Mouse (Mus musculus) frontal cortex, adult (tissue): Measurements from ENCODE around the gene Ap2b1.
"Not testable (repeated sequence)": the region's sequence is repeated elsewhere in the genome, so short reads cannot be mapped to it uniquely, and the experiment has no call there.

Experiments
- ATAC-seq: cut with Nextera tagmentation; 2 replicates; pipeline ENCODE4 v1.9.2; 2017; ENCODE audit warnings: mild to moderate bottlenecking, moderate library complexity, mixed read lengths; ENCODE audit not compliant: low TSS enrichment

Gene Ap2b1

DNA sequence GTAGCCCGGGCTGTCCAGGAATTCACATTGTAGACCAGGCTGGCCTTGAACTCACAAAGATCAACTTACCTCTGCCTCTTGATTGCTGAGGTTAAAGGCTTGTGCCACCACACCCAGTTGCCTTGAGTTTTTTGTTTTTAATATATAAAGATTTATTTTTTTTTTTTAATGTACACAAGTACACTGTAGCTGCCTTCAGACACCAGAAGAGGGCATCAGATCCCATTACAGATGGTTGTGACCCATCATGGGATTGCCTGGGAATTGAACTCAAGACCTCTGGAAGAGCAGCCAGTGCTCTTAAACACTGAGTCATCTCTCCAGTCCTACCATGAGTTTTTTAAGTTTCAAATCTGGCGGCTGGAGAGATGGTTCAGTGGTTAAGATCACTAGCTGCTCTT, 2.6 kb downstream of the Ap2b1 start:
- ATAC-seq = no peak

DNA sequence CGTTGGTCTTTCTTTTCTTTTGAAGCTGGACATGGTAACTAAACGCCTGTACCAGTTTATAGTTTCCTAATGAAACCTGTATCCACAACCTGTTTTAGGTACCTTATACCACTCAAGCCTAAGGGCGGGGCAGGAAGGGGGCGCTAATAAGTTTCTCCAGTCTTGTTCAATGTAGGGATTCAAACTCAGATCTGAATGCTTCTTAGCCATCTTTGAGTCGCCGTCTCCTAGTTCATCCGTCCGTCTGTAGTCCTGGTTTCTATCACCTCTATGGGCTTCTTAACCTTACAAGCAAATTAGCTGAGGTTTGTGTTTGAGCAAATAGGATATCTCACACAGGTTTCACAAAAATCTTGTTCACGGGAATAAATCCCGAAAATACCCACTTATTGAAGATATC, 3.3 kb downstream of the Ap2b1 start:
- ATAC-seq = no peak

DNA sequence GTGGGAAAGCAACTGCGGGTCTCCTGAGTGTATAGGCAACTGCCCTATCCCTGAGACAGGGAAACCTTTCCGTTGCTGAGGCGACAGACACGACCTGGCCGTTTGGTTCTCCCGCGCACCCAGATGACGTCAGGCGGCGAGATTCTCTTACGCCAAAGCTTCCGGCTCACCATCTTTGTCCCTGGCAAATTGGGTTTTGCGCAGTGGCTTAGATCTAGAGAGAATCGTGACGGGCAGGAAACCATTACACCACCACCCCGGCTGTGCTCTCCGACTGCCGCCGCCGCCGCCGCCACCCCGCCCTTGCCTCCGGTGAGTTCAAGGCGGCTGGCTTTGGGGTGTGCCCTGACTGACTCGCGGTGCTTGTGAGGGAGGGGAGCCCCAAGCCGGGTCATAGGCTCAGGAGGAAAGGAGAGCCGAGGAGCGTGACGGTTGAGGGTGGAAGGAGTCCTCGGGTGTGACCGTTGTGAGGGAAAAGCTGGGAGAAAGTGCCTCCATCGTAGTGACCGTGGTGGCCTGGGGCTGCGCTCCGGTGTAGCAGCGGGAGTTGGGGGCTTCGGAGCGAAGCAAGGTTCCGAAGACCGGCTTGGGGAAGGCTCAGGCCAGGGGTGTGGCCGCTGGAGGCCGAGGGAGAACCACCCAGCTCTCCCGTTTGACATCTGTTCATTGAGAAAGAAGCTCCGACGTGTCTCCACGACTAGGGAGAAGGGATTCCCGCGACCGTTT, 3.9 kb downstream of the Ap2b1 start, which contains the start of gene Pex12:
Pex12 (minus strand) TSS at position 61 of the 726 bp plus-strand sequence.
- peak; percentile 78 for ATAC-seq

DNA sequence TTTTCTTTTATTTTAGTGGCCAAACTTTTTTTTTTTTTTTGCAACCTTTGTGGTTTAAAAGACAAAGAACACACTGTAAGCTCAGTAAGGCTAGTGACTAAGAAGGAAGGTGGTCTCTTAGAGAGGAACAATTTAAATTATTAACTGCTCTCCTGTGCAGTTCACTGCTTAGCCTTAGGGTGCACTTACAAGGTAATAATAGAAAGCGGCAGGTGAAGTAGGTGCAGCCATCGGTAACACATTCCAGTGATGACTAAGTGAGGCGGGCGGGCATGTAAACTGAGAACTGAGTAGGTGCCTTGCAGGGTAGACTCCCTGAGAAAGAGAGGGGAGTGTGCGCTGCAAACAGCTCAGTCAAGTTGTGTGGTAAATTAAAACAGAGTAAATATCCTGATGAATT, 4.9 kb downstream of the Ap2b1 start:
- no peak for ATAC-seq

DNA sequence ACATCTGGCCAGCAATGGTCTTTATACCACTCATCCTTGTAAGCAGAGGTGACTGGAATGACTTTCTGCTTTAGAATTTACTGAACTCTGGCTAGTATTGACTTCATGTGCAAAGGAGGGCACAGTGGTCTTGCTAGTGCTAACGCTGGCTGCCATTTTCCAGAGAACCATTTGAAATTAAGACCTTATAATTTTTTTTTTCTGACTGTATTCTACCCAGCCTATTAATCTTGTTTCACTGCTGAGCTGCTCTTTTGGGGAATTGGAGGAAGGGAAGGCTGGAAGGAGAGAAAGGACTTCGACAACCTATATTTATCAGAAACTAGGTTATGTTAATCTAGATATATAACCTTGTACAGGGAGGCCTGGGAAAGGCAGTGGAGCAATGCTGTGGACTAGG, 5.7 kb downstream of the Ap2b1 start:
- no peak for ATAC-seq

DNA sequence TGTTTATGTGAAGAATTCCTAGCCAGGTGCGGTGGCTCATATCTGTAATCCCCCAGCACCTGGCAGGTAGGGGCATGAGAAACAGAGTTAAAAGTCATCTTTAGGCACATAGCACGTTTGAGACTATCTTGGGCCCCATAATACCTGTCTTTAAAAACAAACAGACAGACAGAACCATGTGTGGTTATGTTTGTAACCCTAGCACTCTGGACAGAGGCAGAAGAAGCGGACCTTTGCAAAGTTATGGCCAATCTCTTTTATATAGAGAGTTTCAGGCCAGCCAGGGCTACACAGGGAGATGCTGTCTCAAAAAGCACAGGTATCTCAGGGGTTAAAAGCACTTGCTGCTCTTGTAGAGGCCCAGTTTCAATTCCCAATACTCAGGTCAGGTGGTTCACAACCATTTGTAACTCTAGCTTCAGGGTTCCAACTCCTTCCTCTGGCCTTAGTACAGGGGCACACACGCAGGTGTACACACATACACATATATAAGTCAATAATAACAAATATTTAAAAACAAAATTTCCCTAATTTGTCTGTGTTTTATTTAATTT, 8.0 kb downstream of the Ap2b1 start:
- no peak for ATAC-seq

DNA sequence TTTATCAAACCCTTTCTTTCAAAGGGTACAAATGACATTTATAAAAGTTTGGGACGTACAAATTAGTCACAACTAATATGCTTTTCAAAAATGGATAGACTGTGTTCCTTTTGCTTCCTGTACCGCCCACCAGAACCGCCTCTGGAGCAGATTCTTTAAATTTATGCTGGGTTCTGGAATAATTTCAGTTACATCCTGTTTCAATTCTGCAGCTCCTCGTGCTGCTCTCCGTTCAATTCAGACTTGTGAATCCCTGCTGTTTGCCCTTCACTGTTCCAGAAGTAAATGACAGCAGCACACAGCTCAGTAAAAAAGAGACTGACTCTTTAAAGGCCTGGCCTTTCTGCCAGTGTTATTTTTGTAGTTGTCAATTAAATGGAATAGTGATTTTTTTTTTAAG, 13.6 kb downstream of the Ap2b1 start:
- ATAC-seq = peak; percentile 90

DNA sequence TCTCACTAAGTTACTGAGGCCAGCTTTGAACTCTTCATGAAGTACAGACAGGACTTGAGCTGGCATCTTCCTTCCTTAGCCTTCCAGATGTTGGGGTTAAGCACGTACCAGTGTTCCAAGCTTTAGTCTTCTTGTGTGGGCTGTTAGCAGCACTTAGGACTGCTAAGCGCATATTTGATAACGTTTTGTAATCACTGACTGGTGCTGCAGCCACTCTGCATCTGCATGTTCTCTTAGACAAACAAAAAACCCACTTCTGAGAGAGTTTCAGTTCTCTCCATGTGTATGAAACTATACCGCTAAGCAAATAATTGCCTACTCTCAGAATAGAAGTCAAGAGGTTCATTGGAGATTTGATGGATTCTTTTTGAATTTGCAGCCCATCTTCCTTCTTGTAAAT, 20.2 kb downstream of the Ap2b1 start:
- no peak for ATAC-seq

DNA sequence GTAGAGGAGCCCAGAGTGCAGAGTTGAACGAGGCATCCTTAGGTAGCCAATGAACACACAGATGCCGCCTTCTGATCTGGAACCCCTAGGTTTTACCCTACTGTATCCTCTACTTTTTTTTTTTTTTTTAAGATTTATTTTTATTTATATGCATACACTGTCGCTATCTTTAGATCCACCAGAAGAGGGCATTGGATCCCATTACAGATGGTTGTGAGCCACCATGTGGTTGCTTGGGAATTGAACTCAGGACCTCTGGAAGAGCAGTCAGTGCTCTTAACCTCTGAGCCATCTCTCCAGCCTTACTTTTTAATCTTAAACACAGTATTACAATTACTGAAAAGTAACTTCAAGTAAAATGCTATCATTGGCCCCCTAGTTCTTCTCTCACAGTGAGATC, 27.9 kb downstream of the Ap2b1 start:
- ATAC-seq = not testable (repeated sequence)

DNA sequence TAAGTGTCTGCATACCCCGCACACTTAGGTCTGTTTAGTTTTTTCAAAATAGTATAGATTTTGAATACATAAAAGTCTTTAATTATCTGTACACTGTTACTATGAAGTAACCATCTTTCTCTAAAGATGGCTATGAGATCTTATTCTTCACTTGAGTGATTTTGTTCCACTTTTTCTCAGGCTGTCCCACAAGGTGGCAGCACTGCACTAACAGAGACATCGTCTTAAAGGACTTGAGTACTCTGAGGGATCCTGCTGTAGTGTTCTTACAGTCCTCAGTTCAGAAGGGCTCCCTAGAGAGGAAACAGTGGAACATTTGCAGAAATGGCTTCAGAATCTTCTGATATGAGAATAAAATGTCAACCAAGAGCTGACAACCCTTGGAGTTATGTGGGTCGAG, 28.6 kb downstream of the Ap2b1 start:
- ATAC-seq = peak; percentile 72

DNA sequence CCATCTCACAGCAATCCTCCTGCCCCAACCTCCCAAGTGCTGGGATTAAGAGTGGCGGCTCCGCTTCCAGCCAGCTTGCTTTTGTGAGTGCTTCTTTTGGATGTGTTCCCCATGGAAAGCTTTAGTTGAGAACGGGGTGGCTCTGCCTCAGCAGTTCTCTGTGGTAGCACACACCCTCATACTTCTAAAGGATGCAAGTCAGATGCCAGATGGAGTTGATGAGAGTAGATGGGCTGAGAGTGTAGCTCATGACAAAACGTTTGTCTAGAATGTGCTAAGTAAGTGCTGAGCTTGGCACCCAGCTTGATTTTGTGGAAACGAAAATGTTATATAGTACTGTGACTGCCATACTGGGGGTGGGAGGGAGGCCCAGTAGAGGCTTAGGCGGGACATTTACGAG, 37.0 kb downstream of the Ap2b1 start:
- ATAC-seq = peak; percentile 98

DNA sequence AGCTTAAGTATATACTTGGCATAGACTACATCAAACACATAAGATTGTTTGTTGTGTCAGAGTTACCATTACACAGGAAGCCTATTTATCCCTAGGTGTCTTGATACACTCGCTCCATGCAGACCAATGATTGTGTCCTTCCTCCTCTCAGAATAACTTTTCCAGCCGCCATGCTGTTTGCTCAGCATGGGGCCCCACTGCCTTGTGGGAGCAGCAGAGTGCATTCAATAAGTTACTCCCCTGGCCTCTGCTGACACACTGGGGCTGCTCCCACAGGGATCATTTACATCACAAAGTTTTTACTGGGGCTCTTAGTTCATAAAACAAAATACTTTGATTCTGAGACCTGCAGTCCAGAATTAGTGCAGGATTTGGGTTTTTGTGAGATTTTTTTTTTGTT, 40.9 kb downstream of the Ap2b1 start:
- ATAC-seq = no peak

DNA sequence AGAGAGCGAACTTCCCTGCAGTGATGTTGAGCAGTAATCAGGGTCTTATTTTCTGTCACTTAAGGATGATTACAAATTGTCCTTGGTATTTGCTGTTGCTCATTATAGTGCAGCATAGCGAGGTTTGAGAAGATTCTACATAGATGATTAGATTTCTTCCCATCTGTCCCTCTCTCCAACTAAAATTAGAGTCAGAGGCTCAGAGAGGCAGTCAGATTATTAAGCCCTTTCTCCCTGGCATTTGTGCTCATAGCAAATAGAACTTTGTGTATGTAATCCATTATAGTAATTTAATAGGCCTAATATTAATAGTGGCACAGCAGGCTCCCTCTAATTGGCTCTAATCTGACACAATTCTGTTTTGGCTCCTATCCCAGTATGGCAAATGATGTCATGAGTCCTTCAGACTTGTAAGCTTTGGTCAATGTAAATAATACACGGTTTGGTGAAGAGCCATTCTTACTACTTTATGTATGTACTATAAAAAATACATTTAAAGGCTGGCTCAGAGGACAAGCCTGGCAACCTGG, 43.0 kb downstream of the Ap2b1 start:
- ATAC-seq = no peak

DNA sequence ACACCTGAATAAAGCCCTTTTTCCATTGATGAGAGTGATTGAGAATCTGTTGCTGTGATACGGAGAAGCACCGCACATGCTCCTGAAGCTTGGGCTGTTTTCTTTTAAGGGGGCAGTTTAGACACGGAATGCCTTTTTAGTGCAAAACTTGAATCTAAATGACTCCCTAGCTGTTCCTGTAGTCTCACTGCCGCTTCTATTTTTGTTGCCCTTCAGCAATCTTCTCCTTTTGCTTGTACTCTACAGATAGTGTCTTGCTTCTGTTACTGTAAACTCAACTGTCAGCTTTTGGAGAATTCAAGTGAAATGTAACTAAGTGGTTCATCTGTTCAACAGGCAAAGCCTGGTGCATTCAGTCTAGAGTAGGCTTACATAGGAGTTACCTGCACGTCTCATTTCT, 56.6 kb downstream of the Ap2b1 start:
- ATAC-seq = peak; percentile 74

DNA sequence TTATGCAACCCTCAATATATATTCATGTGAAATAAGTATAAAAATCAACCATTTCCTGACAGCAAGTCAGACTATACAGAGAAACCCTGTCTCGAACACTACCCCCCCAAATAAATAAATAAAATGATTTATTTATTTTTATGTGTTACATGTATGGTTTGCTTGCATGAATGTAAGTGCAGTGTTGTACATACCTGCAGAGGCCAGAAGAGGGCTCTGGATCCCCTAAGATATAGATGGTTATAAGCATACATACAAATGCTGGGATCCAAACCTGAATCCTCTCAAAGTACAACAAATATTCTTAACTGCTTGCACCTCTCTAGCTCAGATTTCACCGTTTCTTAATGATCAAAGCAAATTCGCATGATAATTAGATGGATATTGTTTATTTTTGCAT, 58.6 kb downstream of the Ap2b1 start:
- ATAC-seq = peak; percentile 66; the same call in 1 of the 2 replicates

DNA sequence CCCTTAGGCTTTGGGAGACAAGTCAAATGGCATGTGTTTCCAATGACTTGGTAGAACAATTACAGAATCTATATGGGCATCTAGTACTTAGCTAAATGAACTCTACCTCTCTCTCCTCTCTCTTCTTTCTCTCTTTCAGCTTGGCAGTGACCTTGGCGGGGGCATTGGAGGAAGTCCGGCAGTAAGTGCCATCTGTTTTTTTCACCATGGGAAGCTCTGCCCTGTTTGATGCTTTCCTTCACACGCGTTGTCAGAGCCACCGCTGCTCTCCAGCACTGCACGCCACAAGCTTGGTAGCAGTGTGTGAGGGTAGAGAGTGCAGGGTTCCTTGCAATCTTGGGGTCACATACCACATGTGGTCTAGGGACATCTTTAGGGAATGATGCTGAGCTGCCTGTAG, 65.8 kb downstream of the Ap2b1 start:
- no peak for ATAC-seq

DNA sequence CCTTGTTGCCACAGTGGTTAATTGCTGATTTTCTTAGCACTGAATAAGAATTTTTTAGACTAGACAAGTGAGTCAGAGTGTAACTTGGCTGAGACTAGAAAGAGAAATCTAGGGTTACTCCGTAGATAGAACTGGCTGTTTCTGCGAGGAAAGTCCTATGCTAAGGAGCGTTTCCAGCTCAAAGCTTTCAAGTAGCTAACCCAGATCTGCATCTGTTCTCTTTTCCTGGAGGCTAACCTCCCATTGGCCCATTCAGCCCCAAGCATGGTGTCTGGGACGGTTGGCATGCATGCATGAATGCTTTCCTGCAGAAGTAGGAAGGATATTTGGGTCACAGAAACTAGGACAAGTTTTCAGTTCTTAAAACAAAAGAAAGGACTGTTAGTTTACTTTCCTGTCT, 72.4 kb downstream of the Ap2b1 start:
- ATAC-seq = peak; percentile 94

DNA sequence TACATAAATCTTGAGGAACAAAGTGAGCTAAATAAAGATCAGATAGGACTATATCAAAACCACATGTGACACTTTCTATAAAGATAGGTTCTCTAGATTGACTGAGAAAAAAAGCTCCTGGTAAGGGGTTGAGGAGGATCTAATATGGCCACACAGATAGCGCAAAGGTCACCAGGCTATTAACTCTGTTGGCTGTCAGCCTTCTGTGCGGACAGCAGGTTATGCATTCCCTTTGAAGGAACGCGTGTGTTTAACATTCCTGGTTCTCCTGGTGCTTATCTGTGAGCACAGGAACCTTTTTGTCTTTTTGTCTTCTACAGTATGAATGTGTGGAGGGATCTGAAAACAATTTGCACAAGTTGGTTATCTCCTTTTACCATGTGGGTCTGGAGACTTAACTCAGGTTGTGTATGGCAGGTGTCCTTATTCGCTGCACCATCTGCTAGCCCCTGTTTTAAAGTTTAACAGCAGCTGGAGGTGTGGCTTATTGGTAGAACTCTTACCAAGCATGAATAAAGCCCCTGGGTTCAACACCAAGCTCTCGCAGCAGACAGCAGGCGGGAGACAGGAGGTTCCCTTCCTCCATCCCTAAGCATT, 81.0 kb downstream of the Ap2b1 start:
- ATAC-seq = no peak

DNA sequence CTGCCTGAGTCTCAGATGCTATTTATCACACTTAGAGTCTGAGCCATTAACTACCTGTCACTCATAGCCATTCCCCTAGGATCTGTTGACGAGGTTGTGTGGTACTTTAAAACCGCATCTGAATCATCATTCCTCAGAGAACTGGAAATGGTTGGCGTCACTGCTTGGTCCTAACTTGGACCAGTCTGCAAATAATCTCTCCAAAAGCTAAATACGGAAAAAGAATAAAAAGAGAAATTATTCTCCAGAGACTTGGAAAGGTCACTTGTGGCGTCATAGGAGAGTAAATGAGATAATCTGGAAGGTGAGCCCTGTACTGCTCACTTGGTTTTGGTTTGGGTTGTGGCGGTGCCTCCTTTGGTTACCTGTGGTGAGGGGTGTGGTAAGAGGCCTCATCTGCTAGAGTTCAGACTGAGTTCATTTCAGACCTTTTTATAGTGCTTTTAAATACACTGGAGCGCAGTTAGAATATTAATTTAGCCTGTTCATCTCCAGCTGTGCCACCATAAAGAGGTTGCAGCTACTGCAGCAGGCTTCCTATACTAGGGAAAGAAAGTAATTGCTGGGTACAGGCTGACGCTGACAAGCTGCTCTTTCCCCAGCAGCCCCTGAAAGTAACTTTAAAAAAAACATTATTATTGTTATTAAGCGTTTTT, 84.2 kb downstream of the Ap2b1 start:
- ATAC-seq = peak; percentile 29; the same call in 1 of the 2 replicates

DNA sequence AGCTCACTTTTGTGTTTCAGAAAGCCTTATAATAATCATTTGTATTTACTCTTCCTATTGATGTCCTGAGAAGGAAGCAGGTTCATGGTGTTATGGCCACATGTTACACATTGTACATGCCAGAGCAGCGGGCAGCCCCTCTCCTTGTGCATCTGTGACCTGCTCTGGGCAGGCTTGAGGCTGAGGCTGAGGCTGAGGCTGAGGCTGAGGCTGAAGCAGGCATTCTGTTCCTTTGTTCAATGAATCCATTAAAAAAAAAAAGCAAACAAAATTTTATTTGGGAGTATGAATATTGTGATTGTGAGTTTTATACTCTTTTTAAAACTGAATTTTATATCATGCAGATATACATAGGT, 84.7 kb downstream of the Ap2b1 start:
- no peak for ATAC-seq

DNA sequence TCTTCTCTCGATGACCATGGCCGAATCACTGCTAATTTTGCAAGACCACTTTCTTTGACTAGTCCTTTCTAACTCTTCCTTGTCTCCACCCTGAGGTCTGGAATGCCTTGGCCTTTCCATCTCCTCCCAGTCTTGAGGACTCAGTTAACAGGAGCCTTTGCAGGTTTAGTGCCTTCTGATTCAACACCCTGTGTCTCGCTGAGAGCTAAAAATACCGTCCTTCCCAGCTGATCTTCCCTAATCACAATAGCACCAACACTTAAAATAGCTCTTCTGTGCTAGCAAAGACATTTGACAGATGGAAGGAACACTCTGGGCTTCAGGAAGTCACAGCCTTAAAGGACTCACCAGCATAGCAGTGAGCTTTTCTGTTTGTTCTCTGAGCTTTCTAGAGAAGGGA, 94.2 kb downstream of the Ap2b1 start:
- peak; percentile 65 for ATAC-seq

DNA sequence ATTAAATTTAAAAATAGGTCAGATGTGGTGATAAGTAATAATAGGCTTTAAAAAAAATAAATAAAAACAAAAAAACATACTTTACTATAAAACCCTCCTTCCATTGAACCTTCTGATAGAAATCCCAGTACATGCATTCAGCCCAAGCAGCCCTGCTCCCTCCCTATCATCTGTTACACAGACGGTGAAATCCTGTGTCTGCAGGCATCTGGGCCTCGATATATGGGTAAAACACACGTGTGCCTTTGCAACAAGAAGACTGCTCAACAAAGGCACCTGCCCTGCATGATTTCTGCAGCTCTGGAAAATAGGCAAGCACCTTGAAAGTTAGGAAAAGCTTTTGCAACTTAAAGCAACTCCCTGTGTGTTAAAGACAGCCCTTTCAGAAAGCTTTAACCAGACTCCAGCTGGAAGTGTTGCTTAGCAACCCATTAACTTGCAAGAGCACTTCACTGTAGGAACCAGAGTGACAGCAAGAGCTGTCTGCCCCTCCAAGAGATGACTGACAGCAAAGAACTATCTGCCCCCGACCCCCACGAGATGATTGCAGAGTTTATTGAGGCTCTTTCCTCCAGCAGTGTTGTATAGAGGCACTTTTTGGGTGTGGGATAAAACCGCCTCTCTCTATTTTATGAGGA, 96.1 kb downstream of the Ap2b1 start:
- peak; percentile 67 for ATAC-seq
